ENCODE assay signal across 20 mouse cellular contexts in genomic region chr9:116160067-116160466, GRCm38 (mm10). TPM values are rescaled to one million over a fixed set of nuclear protein-coding genes. Genes with fewer than 3 reads are reported as not detected.
DNase-seq lines count a peak whose midpoint lies in the region; ATAC-seq lines count a peak whose summit lies in the region.
"Had no signal": no experiment of that assay in that cellular context is flagged by ENCODE, and none has a peak within 500 bp of the region (broad histone marks: within the 10 kb centered on the region; RNA-seq: fewer than 3 reads in every experiment).

No protein-coding gene starts in this region.

- ATAC-seq in CD4-positive, CD25-positive, alpha-beta regulatory T cell, adult 4 months, result peak; percentile 48
- ATAC-seq in inflammation-experienced regulatory T-cells, adult 6 months, result peak; percentile 45
- peak; percentile 41 for ATAC-seq in megakaryocyte, adult 5-6 weeks (ENCODE audit: poor library complexity, severe bottlenecking)

- peak; percentile 95 for DNase-seq in 416B (ENCODE audit: low read depth)
- DNase-seq in c-Kit-positive CD71-positive TER-119-positive erythroid progenitor cells, embryonic 14.5 days (ENCODE audit: low spot score), result no peak
- DNase-seq in kidney, adult 8-10 months, result no peak
- no peak for DNase-seq in urinary bladder, adult 18-20 months (ENCODE audit: low spot score in 2 of 2)
- no peak for DNase-seq in layer of hippocampus, postnatal 25 days (ENCODE audit: extremely low spot score in 1 of 2, low spot score in 1 of 2)
- DNase-seq: adrenal gland, postnatal 25 days; cerebellum, adult 11-12 months; cerebellum, postnatal 14 days; gastrocnemius, postnatal 10 days; kidney, adult 2 months; kidney, postnatal 14 days; left cerebral cortex, postnatal 4 days; lung, adult 18-20 months; lung, postnatal 4 days; midbrain, embryonic 14.5 days; right cerebral cortex, postnatal 25 days; thymus, adult 2 months had no signal

RNA-seq across cellular contexts. Expression of gene Tgfbr2, which starts 15.1 kb away (rescaled TPM):
- polyA plus RNA-seq in CD4-positive, CD25-positive, alpha-beta regulatory T cell, adult 4 months (2017; shearing (Covaris generic)), result 10 to 100 TPM; 24.3 to 26.3 TPM
- 10 to 100 TPM; 24.7 to 31.6 (median 26.3) TPM for polyA plus RNA-seq in inflammation-experienced regulatory T-cells, adult 6 months (2017; shearing (Covaris generic))
- total RNA-seq in megakaryocyte, adult 5-6 weeks (2015), result 16.9 and 18.4 TPM in 2 replicates
- 14.8 and 18.9 TPM in 2 replicates for total RNA-seq in megakaryocyte, adult 5-6 weeks (2017)
- 10 to 100 TPM; 10.4 to 12.2 TPM for total RNA-seq in layer of hippocampus, postnatal 25 days (2021)
